Mouse (Mus musculus) stomach, embryonic 15.5 days (tissue): ENCODE results near the gene Myd88. TPM values are rescaled to one million over a fixed set of nuclear protein-coding genes. Genes with fewer than 3 reads are reported as not detected.

ENCODE experiments used
- ATAC-seq: fragments of 200-750 bp; cut with Nextera tagmentation; 2 replicates; pipeline ENCODE4 v1.8.0; 2017; ENCODE audit warnings: low read depth, moderate number of reproducible peaks, moderate TSS enrichment; ENCODE audit not compliant: insufficient read depth, low FRiP score
- H3K27ac ChIP-seq: fragments of 300-500 bp; sonication (generic); 2 replicates; pipeline ENCODE4 v1.5.1; 2015; ENCODE audit warnings: mild to moderate bottlenecking, inconsistent platforms
- H3K27me3 ChIP-seq: fragments of 300-500 bp; sonication (generic); replicated peaks from 2 replicates; pipeline ENCODE4 v1.6.1; 2015; ENCODE audit warnings: inconsistent platforms
- H3K36me3 ChIP-seq: fragments of 300-500 bp; sonication (generic); 2 replicates; pipeline ENCODE4 v1.6.1; 2015; ENCODE audit warnings: inconsistent platforms
- H3K4me1 ChIP-seq: fragments of 300-500 bp; sonication (generic); 2 replicates; pipeline ENCODE4 v1.6.1; 2015; ENCODE audit warnings: inconsistent platforms
- H3K4me2 ChIP-seq: fragments of 300-500 bp; sonication (generic); 2 replicates; pipeline ENCODE4 v1.6.1; 2015; ENCODE audit warnings: mild to moderate bottlenecking, inconsistent platforms
- H3K4me3 ChIP-seq: fragments of 300-500 bp; sonication (generic); replicated peaks from 2 replicates; pipeline ENCODE4 v1.5.1; 2015; ENCODE audit warnings: inconsistent platforms
- H3K9ac ChIP-seq: fragments of 300-500 bp; sonication (generic); 2 replicates; pipeline ENCODE4 v1.6.1; 2015; ENCODE audit warnings: inconsistent platforms
- H3K9me3 ChIP-seq: fragments of 300-500 bp; sonication (generic); 2 replicates; pipeline ENCODE4 v1.6.1; 2016; ENCODE audit warnings: inconsistent platforms
- WGBS: fragments of 180-500 bp; shearing (Covaris S2); methylation state at CpG from one replicate; pipeline ENCODE4 v1.1.7; 2015; 5-methylcytosine and 5-hydroxymethylcytosine counted together
- polyA plus RNA-seq: library from polyadenylated mRNA; unstranded; fragments of >200 nt; fragmentation: Nextera tagmentation; extraction: Ambion mirVana; gene quantifications from 2 replicates; pipeline ENCODE4 v1.2.1, GENCODE M21; 2015

Myd88 gene
- polyA plus RNA-seq, 1 experiment from 2014 or later, result 34.7 TPM

- no peaks in the 10 kb centered on the region for H3K27me3 ChIP-seq
- H3K9me3 ChIP-seq, result no peaks in the 10 kb centered on the region
- peak within 1 kb of the TSS; percentile 82 for H3K9ac ChIP-seq
- under 1% methylated on average over 43 of the region's 43 CpGs for WGBS
- ATAC-seq, result no peak
- H3K36me3 ChIP-seq, result peaks cover 16% of the 10 kb centered on the region
- H3K4me2 ChIP-seq, result peak within 1 kb of the TSS; percentile 87
- peaks cover 24% of the 10 kb centered on the region for H3K4me1 ChIP-seq
- H3K27ac ChIP-seq, result peak within 1 kb of the TSS; percentile 96
- peak within 1 kb of the TSS; percentile 92 for H3K4me3 ChIP-seq
Observed at GRCm38 (mm10) chr9:119339558-119340211, 1.5 kb downstream of the Myd88 start, which contains the start of gene Acaa1a. TSS of gene Acaa1a (plus strand) at chr9:119339676.

DNA sequence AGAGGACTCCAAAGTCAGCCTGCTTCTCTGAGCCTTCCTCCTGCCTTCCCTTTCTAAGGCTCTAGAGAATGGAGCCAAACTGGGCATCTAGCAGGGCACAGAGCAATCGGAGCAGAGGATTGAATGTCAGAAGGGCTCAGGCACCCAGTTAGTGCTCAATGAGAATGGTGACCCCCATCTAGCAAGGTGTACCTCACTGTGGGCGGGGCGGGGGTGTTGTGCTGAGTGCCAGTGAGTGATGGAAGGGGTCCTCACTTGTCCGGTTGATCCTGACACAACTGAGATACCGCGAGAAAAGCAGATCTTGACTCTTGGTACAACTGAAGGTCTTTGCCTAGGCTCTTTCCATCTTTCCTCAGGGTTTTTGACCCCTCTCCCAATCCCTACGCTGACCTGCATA is 2.1 kb downstream of the Myd88 start:
- ATAC-seq, result no peak
- peaks cover 28% of the 10 kb centered on the region for H3K4me1 ChIP-seq
- peak overlapping the region; percentile 92 for H3K4me3 ChIP-seq
- H3K36me3 ChIP-seq, result peaks cover 12% of the 10 kb centered on the region; the same call in 1 of the 2 replicates
- no peaks in the 10 kb centered on the region for H3K27me3 ChIP-seq
- H3K4me2 ChIP-seq, result peak overlapping the region; percentile 87
- WGBS, result 40% methylated on average over 7 of the region's 7 CpGs
- H3K9me3 ChIP-seq, result no peaks in the 10 kb centered on the region
- H3K9ac ChIP-seq, result peak overlapping the region; percentile 82
- H3K27ac ChIP-seq, result no peak overlapping the region; the same call in 1 of the 2 replicates

DNA sequence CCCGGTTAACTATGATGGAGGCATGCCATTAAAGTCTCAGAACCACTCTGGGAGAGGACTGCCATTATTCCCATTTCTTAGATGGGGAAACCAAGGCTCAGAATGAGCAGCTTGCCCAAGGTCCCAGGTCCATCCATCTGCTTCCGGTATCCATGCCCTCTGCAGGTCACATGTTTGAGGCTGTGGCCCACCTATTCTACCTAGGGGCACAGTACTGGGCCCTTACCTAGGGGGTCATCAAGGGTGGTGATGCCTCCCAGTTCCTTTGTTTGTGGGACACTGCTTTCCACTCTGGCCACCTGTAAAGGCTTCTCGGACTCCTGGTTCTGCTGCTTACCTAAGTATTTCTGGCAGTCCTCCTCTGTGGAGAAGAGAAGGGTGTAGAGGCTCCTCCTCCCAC is 2.9 kb downstream of the Myd88 start:
- Histone ChIP-seq H3K4me3 (no peak overlapping the region), H3K27me3 (no peaks in the 10 kb centered on the region), H3K4me2 (peak overlapping the region; percentile 87; the same call in 1 of the 2 replicates), H3K4me1 (peaks cover 30% of the 10 kb centered on the region), H3K27ac (no peak overlapping the region), H3K36me3 (0 out of 2 replicates have a peak, but pooled peaks cover 5% of the 10 kb centered on the region), H3K9ac (no peak overlapping the region), H3K9me3 (no peaks in the 10 kb centered on the region)
- ATAC-seq, result no peak
- WGBS, result 95% methylated on average over 3 of the region's 3 CpGs

- Histone ChIP-seq H3K4me1 (peaks cover 28% of the 10 kb centered on the region), H3K9me3 (no peaks in the 10 kb centered on the region), H3K27me3 (no peaks in the 10 kb centered on the region), H3K27ac (no peak overlapping the region), H3K9ac (no peak overlapping the region), H3K36me3 (0 out of 2 replicates have a peak, but pooled peaks cover 4% of the 10 kb centered on the region), H3K4me2 (no peak overlapping the region), H3K4me3 (no peak overlapping the region)
- 91% methylated on average over 14 of the region's 14 CpGs for WGBS
- no peak for ATAC-seq
Observed at GRCm38 (mm10) chr9:119337842-119338241, 3.4 kb downstream of the Myd88 start.

DNA sequence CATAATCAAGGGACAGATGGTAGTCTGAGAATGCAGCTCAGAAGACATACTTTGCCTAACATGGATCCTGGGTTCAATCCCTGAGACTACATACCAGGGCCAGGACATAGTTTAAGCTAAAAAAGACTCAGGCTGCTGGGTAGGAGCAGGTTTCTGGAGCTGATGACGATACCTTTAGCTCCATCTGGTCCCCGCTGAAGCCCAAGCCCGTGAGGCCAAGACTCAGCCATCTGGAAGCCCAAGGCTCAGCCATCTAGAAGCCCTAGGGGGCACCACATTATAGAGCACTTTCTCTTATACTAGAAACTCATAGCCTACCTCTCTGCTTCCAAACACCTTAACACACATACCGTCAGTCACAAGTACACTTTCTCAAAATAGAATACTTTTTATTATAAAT is 5.6 kb downstream of the Myd88 start:
- H3K27me3 ChIP-seq, result no peaks in the 10 kb centered on the region
- no peak overlapping the region for H3K27ac ChIP-seq
- no peaks in the 10 kb centered on the region for H3K9me3 ChIP-seq
- H3K4me2 ChIP-seq, result no peak overlapping the region
- ATAC-seq, result no peak
- H3K4me3 ChIP-seq, result no peak overlapping the region
- H3K4me1 ChIP-seq, result peaks cover 18% of the 10 kb centered on the region; the same call in 1 of the 2 replicates
- 0 out of 2 replicates have a peak, but pooled peaks cover 4% of the 10 kb centered on the region for H3K36me3 ChIP-seq
- WGBS, result 87% methylated on average over 4 of the region's 4 CpGs
- no peak overlapping the region for H3K9ac ChIP-seq

DNA sequence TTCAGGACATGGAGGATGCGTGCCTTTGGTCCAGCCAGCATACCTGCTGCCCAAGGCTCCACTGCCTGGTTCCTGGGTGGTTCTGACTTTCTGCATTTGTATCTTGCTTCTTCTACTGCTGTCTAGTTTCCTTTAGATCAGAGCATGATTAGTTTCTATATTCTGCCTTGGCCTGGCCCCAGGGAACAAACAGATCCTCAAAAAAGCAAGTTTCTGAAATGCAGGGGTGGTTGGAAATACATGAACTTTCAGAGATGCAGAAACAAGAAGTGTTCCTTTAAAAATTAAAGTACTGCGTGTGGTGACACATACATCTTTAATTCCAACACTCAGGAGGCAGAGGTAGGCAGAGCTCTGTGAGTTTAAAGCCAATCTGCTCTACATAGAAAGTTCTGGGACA is 6.4 kb downstream of the Myd88 start:
- no peak overlapping the region for H3K9ac ChIP-seq
- H3K36me3 ChIP-seq, result 0 out of 2 replicates have a peak, but pooled peaks cover 4% of the 10 kb centered on the region
- 87% methylated on average over 2 of the region's 2 CpGs for WGBS
- no peaks in the 10 kb centered on the region for H3K9me3 ChIP-seq
- H3K4me3 ChIP-seq, result no peak overlapping the region
- peak overlapping the region; percentile 49; the same call in 1 of the 2 replicates for H3K27ac ChIP-seq
- H3K4me2 ChIP-seq, result no peak overlapping the region
- H3K4me1 ChIP-seq, result peaks cover 13% of the 10 kb centered on the region; the same call in 1 of the 2 replicates
- no peaks in the 10 kb centered on the region for H3K27me3 ChIP-seq
- ATAC-seq, result no peak

DNA sequence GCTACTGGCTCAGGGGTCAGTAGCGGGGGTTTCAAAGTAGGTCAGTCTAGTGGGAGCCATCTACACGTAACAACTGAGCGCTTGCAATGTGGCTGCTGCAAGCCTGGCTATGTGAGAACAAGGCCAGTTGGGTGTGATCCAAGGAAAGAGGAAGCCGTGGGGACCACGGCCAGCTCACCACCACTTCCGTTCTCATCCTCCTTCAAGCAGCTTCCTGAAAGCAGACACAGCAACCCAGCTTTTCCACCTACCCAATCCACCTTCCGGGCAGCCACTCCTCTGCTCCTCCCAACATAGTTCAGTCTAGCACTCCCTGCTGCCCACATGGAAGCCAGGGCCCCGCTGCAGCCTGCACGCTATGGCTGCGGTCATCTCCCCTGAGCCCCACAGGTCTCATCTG is 6.9 kb downstream of the Myd88 start:
- no peak overlapping the region for H3K9ac ChIP-seq
- no peak overlapping the region for H3K4me3 ChIP-seq
- peak overlapping the region; percentile 49; the same call in 1 of the 2 replicates for H3K27ac ChIP-seq
- H3K27me3 ChIP-seq, result no peaks in the 10 kb centered on the region
- 0 out of 2 replicates have a peak, but pooled peaks cover 4% of the 10 kb centered on the region for H3K36me3 ChIP-seq
- H3K9me3 ChIP-seq, result no peaks in the 10 kb centered on the region
- peaks cover 11% of the 10 kb centered on the region; the same call in 1 of the 2 replicates for H3K4me1 ChIP-seq
- ATAC-seq, result no peak
- H3K4me2 ChIP-seq, result no peak overlapping the region
- 40% methylated on average over 10 of the region's 10 CpGs for WGBS

- no peak overlapping the region for H3K9ac ChIP-seq
- H3K36me3 ChIP-seq, result no peaks in the 10 kb centered on the region
- no peak overlapping the region for H3K27ac ChIP-seq
- no peaks in the 10 kb centered on the region for H3K9me3 ChIP-seq
- H3K4me2 ChIP-seq, result no peak overlapping the region
- 0 out of 2 replicates have a peak, but pooled peaks cover 6% of the 10 kb centered on the region for H3K4me1 ChIP-seq
- WGBS, result 86% methylated on average over 15 of the region's 15 CpGs
- no peak for ATAC-seq
- H3K4me3 ChIP-seq, result no peak overlapping the region
- no peaks in the 10 kb centered on the region for H3K27me3 ChIP-seq
Observed at GRCm38 (mm10) chr9:119330186-119330963, 10.8 kb downstream of the Myd88 start.

DNA sequence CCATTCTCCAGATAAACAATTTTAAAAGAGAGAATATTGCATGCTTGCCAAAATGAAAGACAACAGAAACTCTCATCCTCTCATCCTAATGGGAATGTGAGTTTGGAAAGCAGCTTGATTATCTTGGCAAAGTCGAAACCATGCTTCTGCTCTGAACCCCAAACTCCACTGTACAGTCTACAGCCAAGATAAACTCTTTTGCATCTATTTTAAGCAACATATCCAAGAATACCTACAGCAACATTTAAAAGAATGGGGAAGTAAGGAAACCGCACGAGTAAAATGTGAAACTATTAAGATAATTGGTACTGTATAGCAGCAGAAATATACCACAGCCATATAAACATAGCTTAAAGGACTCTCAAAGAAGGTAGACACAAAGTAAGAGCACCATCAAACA is 12.7 kb downstream of the Myd88 start:
- Histone ChIP-seq H3K27me3 (no peaks in the 10 kb centered on the region), H3K9ac (no peak overlapping the region), H3K9me3 (no peaks in the 10 kb centered on the region), H3K36me3 (no peaks in the 10 kb centered on the region), H3K4me2 (no peak overlapping the region), H3K4me1 (no peaks in the 10 kb centered on the region), H3K4me3 (no peak overlapping the region), H3K27ac (no peak overlapping the region)
- WGBS, result 72% methylated on average over 3 of the region's 3 CpGs
- no peak for ATAC-seq

DNA sequence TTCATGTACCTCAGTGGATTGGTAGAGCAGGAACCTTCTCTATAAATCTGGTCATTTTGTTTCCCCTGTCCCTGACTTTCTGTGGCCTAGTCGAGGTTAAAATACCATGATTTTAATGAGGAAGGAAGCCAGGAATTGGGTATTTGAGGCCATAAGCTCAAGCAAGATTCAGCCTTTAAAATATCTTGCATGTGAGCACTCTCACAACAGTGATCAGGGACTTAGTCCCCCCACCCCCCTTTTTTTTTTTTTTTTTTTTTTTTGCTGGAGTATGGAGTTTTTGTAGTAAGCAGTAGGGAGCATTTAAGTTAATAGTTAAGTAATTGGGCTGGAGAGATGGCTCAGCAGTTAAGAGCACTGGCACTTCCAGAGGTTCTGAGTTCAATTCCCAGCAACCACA is 17.1 kb downstream of the Myd88 start:
- Histone ChIP-seq H3K27ac (no peak overlapping the region), H3K4me1 (peaks cover 3% of the 10 kb centered on the region; the same call in 1 of the 2 replicates), H3K4me3 (no peak overlapping the region), H3K9ac (no peak overlapping the region), H3K9me3 (no peaks in the 10 kb centered on the region), H3K36me3 (no peaks in the 10 kb centered on the region), H3K4me2 (no peak overlapping the region), H3K27me3 (no peaks in the 10 kb centered on the region)
- ATAC-seq, result no peak
- 82% methylated on average over 1 of the region's 1 CpGs for WGBS

DNA sequence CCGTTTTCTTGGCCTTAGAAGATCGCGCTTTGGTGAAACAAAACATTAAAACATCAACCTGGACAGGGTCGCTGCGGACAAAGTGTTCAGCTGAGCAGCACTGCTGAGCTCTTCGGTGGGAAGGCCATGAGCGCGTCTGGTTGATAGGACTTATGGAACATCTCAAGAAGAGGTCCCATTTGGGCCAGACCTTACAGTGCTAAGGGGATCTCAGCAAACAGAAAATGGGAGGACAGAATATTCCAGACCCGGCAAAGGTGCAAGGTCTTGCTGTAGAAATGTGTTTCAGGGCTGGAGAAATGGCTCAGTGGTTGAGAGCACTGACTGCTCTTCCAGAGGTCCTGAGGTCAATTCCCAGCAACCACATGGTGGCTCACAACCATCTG is 18.0 kb downstream of the Myd88 start:
- no peaks in the 10 kb centered on the region; the same call in 1 of the 2 replicates for H3K9me3 ChIP-seq
- peak overlapping the region; percentile 76 for H3K4me3 ChIP-seq
- H3K36me3 ChIP-seq, result no peaks in the 10 kb centered on the region
- peak overlapping the region; percentile 29; the same call in 1 of the 2 replicates for H3K9ac ChIP-seq
- ATAC-seq, result no peak
- H3K4me2 ChIP-seq, result peak overlapping the region; percentile 97
- peaks cover 3% of the 10 kb centered on the region; the same call in 1 of the 2 replicates for H3K4me1 ChIP-seq
- peak overlapping the region; percentile 91 for H3K27ac ChIP-seq
- H3K27me3 ChIP-seq, result no peaks in the 10 kb centered on the region
- 5% methylated on average over 9 of the region's 9 CpGs for WGBS
